Mouse (Mus musculus): ENCODE measurements around the gene Mmp7. TPM values are rescaled to one million over a fixed set of nuclear protein-coding genes. Genes with fewer than 3 reads are reported as not detected.

The Mmp7 gene
- polyA plus RNA-seq, 1 experiment = not detected

DNA sequence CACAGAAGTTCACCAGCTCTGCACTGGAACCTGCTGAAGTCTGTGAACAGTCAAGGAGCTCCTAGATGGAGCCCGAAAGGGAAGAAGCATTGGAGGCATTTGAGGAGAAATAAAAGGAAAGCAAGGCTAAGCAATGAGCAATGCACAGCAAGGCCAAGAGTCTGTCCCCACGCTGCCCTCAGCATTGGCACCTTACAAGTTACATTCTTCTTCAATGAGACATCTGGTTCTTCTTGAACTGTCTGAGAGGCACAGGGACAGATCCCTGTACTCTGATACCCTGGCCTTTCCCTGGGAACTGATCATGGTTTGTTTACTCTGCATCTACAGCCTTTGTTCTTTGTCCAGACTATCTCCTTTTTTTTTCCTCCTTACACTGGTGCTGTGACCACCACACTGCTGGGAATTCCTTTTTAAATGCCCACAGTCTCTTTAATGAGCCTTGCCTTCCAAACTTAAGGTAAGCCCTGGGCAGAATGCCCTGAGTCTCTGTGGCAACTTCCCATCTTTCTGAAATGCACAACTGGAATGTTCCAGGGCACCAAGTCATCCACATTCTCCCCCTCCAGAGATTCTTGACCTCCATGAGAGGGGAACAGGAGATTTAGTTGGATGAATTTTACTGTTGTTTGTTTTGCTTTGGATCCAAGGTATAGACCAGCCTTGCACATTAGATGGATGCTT is 13.6 kb upstream of the Mmp7 start:
- H3K4me3 ChIP-seq (ENCODE audit: insufficient read depth, low read length) = no peak overlapping the region
- TF ChIP-seq POLR2A (IDR thresholded peaks at IDR 0.05; ENCODE audit: low read depth, low read length) = no peak
- no peak for TF ChIP-seq CTCF (IDR thresholded peaks at IDR 0.05; ENCODE audit: borderline replicate concordance, insufficient read depth, low read length)
- no peaks in the 10 kb centered on the region for H3K4me1 ChIP-seq (ENCODE audit: control insufficient read depth, insufficient read depth, low read length)
- no peak overlapping the region for H3K27ac ChIP-seq (ENCODE audit: insufficient read depth, low read length)

DNA sequence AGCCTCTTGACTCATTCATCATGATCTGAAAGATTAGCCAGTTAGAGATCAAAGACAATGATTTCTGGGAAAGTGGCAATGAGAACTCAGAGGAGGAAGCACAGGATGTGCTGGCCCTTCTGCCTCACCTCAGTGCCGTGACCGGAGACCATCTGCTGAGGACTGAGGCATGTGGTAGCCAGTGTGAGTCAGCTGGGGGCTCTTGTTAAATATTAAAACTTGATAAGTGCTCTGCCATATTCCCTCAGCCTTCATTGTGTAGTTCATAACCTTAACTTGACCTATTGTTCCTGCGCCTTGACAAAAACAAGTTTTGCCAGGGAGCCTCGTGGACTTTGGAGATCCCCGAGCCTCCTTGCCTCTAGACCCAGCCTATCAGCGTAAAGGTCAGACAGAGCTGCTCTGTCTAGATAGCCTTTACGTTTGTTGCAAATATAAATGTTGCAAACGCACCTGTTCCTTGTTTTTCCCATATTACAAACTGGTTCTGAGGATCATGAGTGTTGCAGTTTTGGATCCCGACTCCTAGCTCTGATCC is 9.7 kb upstream of the Mmp7 start:
- H3K27ac ChIP-seq (ENCODE audit: insufficient read depth, low read length) = no peak overlapping the region
- no peaks in the 10 kb centered on the region for H3K4me1 ChIP-seq (ENCODE audit: control insufficient read depth, insufficient read depth, low read length)
- TF ChIP-seq CTCF (IDR thresholded peaks at IDR 0.05; ENCODE audit: borderline replicate concordance, insufficient read depth, low read length) (no peak), POLR2A (IDR thresholded peaks at IDR 0.05; ENCODE audit: low read depth, low read length) (no peak)
- no peak overlapping the region for H3K4me3 ChIP-seq (ENCODE audit: insufficient read depth, low read length)

DNA sequence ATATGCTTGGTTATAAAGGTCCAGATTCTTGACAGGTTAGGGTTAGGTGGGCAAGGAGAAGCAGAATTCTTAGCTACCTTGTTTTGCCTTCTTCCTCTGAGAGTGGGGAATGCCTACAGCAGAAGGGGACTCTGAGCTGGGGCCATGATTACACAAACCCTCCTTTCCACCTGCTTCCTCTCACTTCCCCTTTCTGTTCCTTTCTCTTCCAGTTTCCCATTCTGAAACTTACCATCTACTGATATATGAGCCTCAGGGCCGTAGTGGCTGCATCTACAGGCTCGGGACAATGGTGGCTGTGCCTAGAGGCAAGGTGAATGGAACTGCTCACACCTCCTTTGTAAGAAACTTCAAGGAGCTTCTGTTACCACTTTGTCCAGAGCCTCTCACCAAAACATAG is 5.9 kb upstream of the Mmp7 start:
- Histone ChIP-seq H3K4me1 (ENCODE audit: control insufficient read depth, insufficient read depth, low read length) (no peaks in the 10 kb centered on the region), H3K4me3 (ENCODE audit: insufficient read depth, low read length) (no peak overlapping the region), H3K27ac (ENCODE audit: insufficient read depth, low read length) (no peak overlapping the region)
- no peak for TF ChIP-seq CTCF (IDR thresholded peaks at IDR 0.05; ENCODE audit: borderline replicate concordance, insufficient read depth, low read length)

DNA sequence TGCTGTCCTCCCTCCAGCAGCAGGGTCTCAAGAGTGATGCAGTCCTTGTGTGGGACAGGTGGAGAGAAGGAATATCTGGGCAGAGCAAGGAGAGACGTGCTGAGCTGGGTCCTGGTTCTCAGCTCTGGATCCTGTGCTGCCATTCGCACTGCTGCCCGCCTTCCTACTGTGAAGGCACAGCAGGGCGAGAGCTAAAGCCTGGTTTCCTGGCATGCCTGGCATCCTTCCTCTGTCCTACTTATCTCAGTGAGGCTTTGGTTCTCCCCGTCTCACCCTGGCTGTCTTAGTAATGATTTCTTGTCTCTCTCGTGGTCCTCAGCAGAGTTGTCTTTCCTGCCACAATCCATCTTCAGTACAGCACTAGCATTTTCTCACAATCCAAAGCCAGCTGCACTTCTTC is 2.1 kb upstream of the Mmp7 start:
- TF ChIP-seq CTCF (IDR thresholded peaks at IDR 0.05; ENCODE audit: borderline replicate concordance, insufficient read depth, low read length) (no peak), POLR2A (IDR thresholded peaks at IDR 0.05; ENCODE audit: low read depth, low read length) (no peak)
- no peak overlapping the region for H3K4me3 ChIP-seq (ENCODE audit: insufficient read depth, low read length)
- H3K4me1 ChIP-seq (ENCODE audit: control insufficient read depth, insufficient read depth, low read length) = no peaks in the 10 kb centered on the region
- no peak overlapping the region for H3K27ac ChIP-seq (ENCODE audit: insufficient read depth, low read length)

DNA sequence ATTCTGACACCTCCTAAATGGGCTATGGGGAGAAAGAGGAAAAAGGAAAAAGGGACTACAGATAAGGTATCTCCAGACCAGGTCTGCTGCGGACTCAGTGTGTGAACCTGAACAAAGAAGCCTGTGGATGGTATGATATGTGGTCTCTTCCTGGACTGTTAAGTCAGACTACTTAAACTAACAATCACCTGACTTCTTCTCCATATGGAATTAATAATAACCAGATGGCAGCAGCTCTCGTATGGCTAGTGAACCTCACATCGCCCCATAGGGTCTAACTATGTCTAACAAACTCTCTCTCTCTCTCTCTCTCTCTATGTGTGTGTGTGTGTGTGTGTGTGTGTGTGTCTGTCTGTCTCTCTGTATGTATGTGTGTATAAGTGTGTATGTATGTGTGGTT is 2.1 kb downstream of the Mmp7 start:
- Histone ChIP-seq H3K27ac (ENCODE audit: insufficient read depth, low read length) (no peak overlapping the region), H3K4me3 (ENCODE audit: insufficient read depth, low read length) (no peak overlapping the region), H3K4me1 (ENCODE audit: control insufficient read depth, insufficient read depth, low read length) (no peaks in the 10 kb centered on the region)
- TF ChIP-seq POLR2A (IDR thresholded peaks at IDR 0.05; ENCODE audit: low read depth, low read length) (no peak), CTCF (IDR thresholded peaks at IDR 0.05; ENCODE audit: borderline replicate concordance, insufficient read depth, low read length) (no peak)

DNA sequence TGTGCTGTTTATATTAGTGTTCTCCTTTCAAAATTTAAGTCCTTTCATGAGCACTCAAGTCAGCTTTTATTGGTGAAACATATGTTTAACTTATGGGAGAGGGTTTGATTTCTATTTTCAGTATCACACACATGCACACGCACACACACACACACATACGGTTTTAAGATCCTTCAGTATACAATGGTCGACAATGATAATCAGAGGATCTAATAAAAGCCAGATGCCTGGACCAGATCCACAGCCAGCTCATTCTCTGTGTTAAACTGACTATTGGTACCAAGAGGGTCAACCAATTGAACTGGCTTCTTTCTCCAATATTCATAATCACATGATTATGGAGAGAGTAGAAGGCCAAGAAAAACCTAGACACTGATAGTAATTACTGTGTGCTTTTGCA is 3.8 kb downstream of the Mmp7 start:
- no peak overlapping the region for H3K4me3 ChIP-seq (ENCODE audit: insufficient read depth, low read length)
- H3K4me1 ChIP-seq (ENCODE audit: control insufficient read depth, insufficient read depth, low read length) = no peaks in the 10 kb centered on the region
- H3K27ac ChIP-seq (ENCODE audit: insufficient read depth, low read length) = no peak overlapping the region
- no peak for TF ChIP-seq CTCF (IDR thresholded peaks at IDR 0.05; ENCODE audit: borderline replicate concordance, insufficient read depth, low read length)
- no peak for TF ChIP-seq POLR2A (IDR thresholded peaks at IDR 0.05; ENCODE audit: low read depth, low read length)

DNA sequence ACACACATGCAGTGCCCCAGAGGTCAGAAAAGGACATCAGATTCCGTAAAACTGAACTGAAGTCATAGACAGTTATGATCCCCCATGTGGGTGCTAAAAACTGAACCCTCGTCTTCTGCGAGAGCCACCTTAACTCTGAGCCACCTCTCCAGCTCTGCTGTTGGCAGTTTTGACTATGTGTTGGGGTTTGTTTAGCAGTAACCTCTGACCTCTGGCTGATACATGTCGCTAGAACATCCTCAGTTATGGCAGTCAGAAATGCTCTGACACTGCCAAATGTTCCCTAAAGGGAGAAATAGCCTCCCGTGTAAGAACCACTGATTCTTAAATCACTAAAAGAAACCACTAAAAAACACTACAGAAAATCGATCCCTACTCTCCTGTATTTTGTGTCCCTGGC is 16.8 kb downstream of the Mmp7 start:
- no peaks in the 10 kb centered on the region for H3K4me1 ChIP-seq (ENCODE audit: control insufficient read depth, insufficient read depth, low read length)
- no peak for TF ChIP-seq POLR2A (IDR thresholded peaks at IDR 0.05; ENCODE audit: low read depth, low read length)
- H3K4me3 ChIP-seq (ENCODE audit: insufficient read depth, low read length) = no peak overlapping the region
- H3K27ac ChIP-seq (ENCODE audit: insufficient read depth, low read length) = no peak overlapping the region

DNA sequence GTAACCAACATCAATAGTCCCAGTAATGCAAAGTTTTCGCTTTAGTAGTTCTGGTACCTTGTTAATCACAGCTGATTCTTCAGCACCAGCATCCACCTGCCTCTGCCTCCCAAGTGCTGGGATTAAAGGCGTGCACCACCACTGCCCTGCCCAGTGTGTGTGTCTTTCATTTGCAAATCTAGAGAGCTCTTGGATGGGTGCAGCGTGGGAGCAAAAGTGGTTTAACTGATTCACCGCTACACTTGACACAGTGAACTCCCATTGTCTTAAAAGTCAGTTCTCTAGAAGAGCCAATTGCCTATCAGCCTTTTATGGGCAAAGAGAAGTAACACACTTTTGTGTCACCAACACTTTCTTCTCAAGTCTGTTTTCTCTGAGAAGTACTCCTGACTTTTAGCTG is 19.3 kb downstream of the Mmp7 start:
- no peak overlapping the region for H3K4me3 ChIP-seq (ENCODE audit: insufficient read depth, low read length)
- no peak overlapping the region for H3K27ac ChIP-seq (ENCODE audit: insufficient read depth, low read length)
- TF ChIP-seq CTCF (IDR thresholded peaks at IDR 0.05; ENCODE audit: borderline replicate concordance, insufficient read depth, low read length) = no peak
- TF ChIP-seq POLR2A (IDR thresholded peaks at IDR 0.05; ENCODE audit: low read depth, low read length) = no peak
- H3K4me1 ChIP-seq (ENCODE audit: control insufficient read depth, insufficient read depth, low read length) = no peaks in the 10 kb centered on the region

DNA sequence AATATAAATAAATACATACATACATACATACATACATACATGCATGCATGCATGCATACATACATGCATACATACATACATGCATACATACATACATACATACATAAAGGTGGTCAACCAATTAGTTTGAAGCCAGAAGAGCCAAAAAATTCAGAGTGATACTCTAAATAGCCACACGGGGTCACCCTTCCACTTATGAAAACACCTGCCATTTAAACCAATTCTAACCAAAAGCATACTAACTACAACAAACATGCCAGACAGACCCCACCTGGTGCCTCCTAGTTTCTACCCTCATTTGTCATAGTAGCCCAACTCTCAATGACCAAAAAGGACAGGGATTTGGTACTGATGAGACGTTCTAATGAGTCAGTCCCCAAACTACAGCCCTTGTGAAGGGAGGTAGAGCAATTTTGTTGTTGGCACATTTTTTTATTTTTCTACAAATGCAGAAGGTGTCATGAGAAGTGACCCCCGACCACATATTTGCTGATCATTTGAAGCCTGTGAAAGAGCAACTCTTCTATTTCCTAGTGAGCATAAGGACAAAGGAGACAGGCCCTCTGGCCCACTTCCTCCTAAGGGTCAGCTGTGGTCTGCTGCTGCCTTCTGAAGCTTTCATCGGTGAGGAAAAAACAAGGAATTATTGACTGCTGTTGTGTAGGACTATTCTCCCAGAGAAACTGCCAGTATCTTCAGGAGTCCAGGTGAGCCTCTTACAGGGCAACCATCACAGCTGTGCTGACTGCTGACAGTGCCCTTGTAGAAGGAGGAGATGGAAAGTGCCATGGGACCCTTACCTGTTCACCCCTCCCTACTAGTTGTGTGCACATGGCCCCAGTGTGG is 22.4 kb downstream of the Mmp7 start:
- Histone ChIP-seq H3K27ac (ENCODE audit: insufficient read depth, low read length) (no peak overlapping the region), H3K4me1 (ENCODE audit: control insufficient read depth, insufficient read depth, low read length) (no peaks in the 10 kb centered on the region), H3K4me3 (ENCODE audit: insufficient read depth, low read length) (no peak overlapping the region)
- TF ChIP-seq CTCF (IDR thresholded peaks at IDR 0.05; ENCODE audit: borderline replicate concordance, insufficient read depth, low read length) (no peak), POLR2A (IDR thresholded peaks at IDR 0.05; ENCODE audit: low read depth, low read length) (no peak)

DNA sequence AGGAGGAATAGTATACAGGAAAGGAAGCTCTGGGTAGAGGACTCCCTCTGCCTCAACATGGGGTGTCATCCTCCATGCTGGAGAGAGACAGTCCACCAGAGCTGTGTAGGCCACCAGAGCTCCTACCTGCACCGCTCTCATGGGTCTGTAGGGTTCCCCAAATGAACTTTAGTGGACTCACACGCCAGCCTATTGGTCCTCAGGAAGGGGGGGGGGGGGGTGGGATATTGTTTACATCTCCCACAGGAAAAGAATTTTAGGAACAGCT is 23.0 kb downstream of the Mmp7 start:
- H3K4me1 ChIP-seq (ENCODE audit: control insufficient read depth, insufficient read depth, low read length) = no peaks in the 10 kb centered on the region
- TF ChIP-seq POLR2A (IDR thresholded peaks at IDR 0.05; ENCODE audit: low read depth, low read length) (no peak), CTCF (IDR thresholded peaks at IDR 0.05; ENCODE audit: borderline replicate concordance, insufficient read depth, low read length) (no peak)
- H3K27ac ChIP-seq (ENCODE audit: insufficient read depth, low read length) = no peak overlapping the region
- H3K4me3 ChIP-seq (ENCODE audit: insufficient read depth, low read length) = no peak overlapping the region

All from embryonic fibroblast, embryonic 13.5 days (primary cell).